Mouse (Mus musculus) hindbrain, embryonic 13.5 days (tissue): Measurements from ENCODE around the gene Foxg1. TPM values are rescaled to one million over a fixed set of nuclear protein-coding genes. Genes with fewer than 3 reads are reported as not detected.
A peak's percentile ranks its signal among the peaks of the same experiment; 100 is the strongest.

Experiments
- ATAC-seq: fragments of 200-750 bp; cut with Nextera tagmentation; 2 replicates; pipeline ENCODE4 v1.8.0; 2017; ENCODE audit warnings: moderate TSS enrichment; ENCODE audit not compliant: low FRiP score
- H3K27ac ChIP-seq: fragments of 300-500 bp; sonication (generic); 2 replicates; pipeline ENCODE4 v1.5.1; 2015; ENCODE audit warnings: inconsistent platforms, mild to moderate bottlenecking, moderate library complexity
- H3K27me3 ChIP-seq: fragments of 300-500 bp; sonication (generic); 2 replicates; pipeline ENCODE4 v1.6.1; 2015; ENCODE audit warnings: mild to moderate bottlenecking, inconsistent platforms
- H3K36me3 ChIP-seq: fragments of 300-500 bp; sonication (generic); 2 replicates; pipeline ENCODE4 v1.6.1; 2015; ENCODE audit warnings: mild to moderate bottlenecking, inconsistent platforms
- H3K4me1 ChIP-seq: fragments of 300-500 bp; sonication (generic); replicated peaks from 2 replicates; pipeline ENCODE4 v1.6.1; 2015; ENCODE audit warnings: inconsistent platforms
- H3K4me2 ChIP-seq: fragments of 300-500 bp; sonication (generic); 2 replicates; pipeline ENCODE4 v1.6.1; 2015; ENCODE audit warnings: inconsistent platforms, mild to moderate bottlenecking, moderate library complexity
- H3K4me3 ChIP-seq: fragments of 300-500 bp; sonication (generic); 2 replicates; pipeline ENCODE4 v1.5.1; 2015; ENCODE audit warnings: mild to moderate bottlenecking, inconsistent platforms
- H3K9ac ChIP-seq: fragments of 300-500 bp; sonication (generic); 2 replicates; pipeline ENCODE4 v1.6.1; 2015; ENCODE audit warnings: mild to moderate bottlenecking, inconsistent platforms
- H3K9me3 ChIP-seq: fragments of 300-500 bp; sonication (generic); 2 replicates; pipeline ENCODE4 v1.6.1; 2016; ENCODE audit warnings: inconsistent platforms
- WGBS: fragments of 180-500 bp; shearing (Covaris S2); methylation state at CpG from one replicate; pipeline ENCODE4 v1.1.7; 2015; 5-methylcytosine and 5-hydroxymethylcytosine counted together
- polyA plus RNA-seq: library from polyadenylated mRNA; unstranded; fragments of >200 nt; fragmentation: Nextera tagmentation; extraction: Ambion mirVana; gene quantifications from 2 replicates; pipeline ENCODE4 v1.2.1, GENCODE M21; 2015

Foxg1 gene
- polyA plus RNA-seq, 1 experiment from 2014 or later = 0.40 TPM

GRCm38 (mm10) chr12:49397443-49398162 lies 15.1 kb downstream of the Foxg1 start:
- no peaks in the 10 kb centered on the region for H3K9me3 ChIP-seq
- ATAC-seq = no peak
- H3K4me1 ChIP-seq = peaks cover 12% of the 10 kb centered on the region
- no peak overlapping the region for H3K4me2 ChIP-seq
- H3K4me3 ChIP-seq = no peak overlapping the region
- no peak overlapping the region for H3K9ac ChIP-seq
- H3K27ac ChIP-seq = no peak overlapping the region
- H3K27me3 ChIP-seq = peaks cover 78% of the 10 kb centered on the region
- 21% methylated on average over 4 of the region's 4 CpGs for WGBS
- no peaks in the 10 kb centered on the region for H3K36me3 ChIP-seq

- H3K4me2 ChIP-seq = no peak overlapping the region
- H3K27me3 ChIP-seq = peaks cover 80% of the 10 kb centered on the region
- ATAC-seq = no peak
These were observed 15.7 kb downstream of the Foxg1 start for GRCm38 (mm10) chr12:49398163-49398540.

GRCm38 (mm10) chr12:49398636-49399035 lies 16.2 kb downstream of the Foxg1 start:
- Histone ChIP-seq H3K27me3 (peaks cover 83% of the 10 kb centered on the region), H3K4me2 (no peak overlapping the region), H3K4me1 (peaks cover 12% of the 10 kb centered on the region), H3K36me3 (no peaks in the 10 kb centered on the region), H3K9me3 (no peaks in the 10 kb centered on the region), H3K4me3 (no peak overlapping the region), H3K27ac (no peak overlapping the region), H3K9ac (no peak overlapping the region)
- WGBS = 16% methylated on average over 3 of the region's 3 CpGs
- no peak for ATAC-seq

More at GRCm38 (mm10) chr12:49398163-49398540, 15.7 kb downstream of the Foxg1 start:
- no peaks in the 10 kb centered on the region for H3K9me3 ChIP-seq
- no peak overlapping the region for H3K27ac ChIP-seq
- H3K36me3 ChIP-seq = no peaks in the 10 kb centered on the region
- peaks cover 12% of the 10 kb centered on the region for H3K4me1 ChIP-seq
- no peak overlapping the region for H3K9ac ChIP-seq
- no peak overlapping the region for H3K4me3 ChIP-seq

GRCm38 (mm10) chr12:49399611-49400010 lies 17.2 kb downstream of the Foxg1 start:
- Histone ChIP-seq H3K9me3 (no peaks in the 10 kb centered on the region), H3K27ac (no peak overlapping the region), H3K9ac (no peak overlapping the region), H3K4me1 (peaks cover 12% of the 10 kb centered on the region), H3K36me3 (no peaks in the 10 kb centered on the region), H3K4me3 (no peak overlapping the region), H3K27me3 (peaks cover 81% of the 10 kb centered on the region), H3K4me2 (no peak overlapping the region)
- WGBS = 2% methylated on average over 1 of the region's 1 CpGs
- ATAC-seq = no peak

GRCm38 (mm10) chr12:49400036-49400852 lies 17.8 kb downstream of the Foxg1 start:
- Histone ChIP-seq H3K4me2 (no peak overlapping the region), H3K36me3 (no peaks in the 10 kb centered on the region), H3K27ac (no peak overlapping the region), H3K9me3 (no peaks in the 10 kb centered on the region), H3K4me3 (peak overlapping the region; percentile 41; the same call in 1 of the 2 replicates), H3K27me3 (peaks cover 81% of the 10 kb centered on the region), H3K9ac (no peak overlapping the region), H3K4me1 (peaks cover 12% of the 10 kb centered on the region)
- no peak for ATAC-seq
- WGBS = 3% methylated on average over 9 of the region's 9 CpGs

- Histone ChIP-seq H3K4me3 (peak overlapping the region; percentile 41), H3K4me2 (peak overlapping the region; percentile 70), H3K9me3 (no peaks in the 10 kb centered on the region), H3K36me3 (no peaks in the 10 kb centered on the region), H3K27me3 (peaks cover 78% of the 10 kb centered on the region), H3K4me1 (peaks cover 12% of the 10 kb centered on the region), H3K9ac (no peak overlapping the region), H3K27ac (no peak overlapping the region)
- ATAC-seq = peak; percentile 83
- under 1% methylated on average over 8 of the region's 8 CpGs for WGBS
These were observed 18.3 kb downstream of the Foxg1 start for GRCm38 (mm10) chr12:49400853-49401118.

GRCm38 (mm10) chr12:49401119-49401795 lies 18.8 kb downstream of the Foxg1 start:
- Histone ChIP-seq H3K9ac (peak overlapping the region; percentile 60), H3K27me3 (peaks cover 74% of the 10 kb centered on the region), H3K4me1 (peaks cover 12% of the 10 kb centered on the region), H3K4me3 (peak overlapping the region; percentile 41), H3K9me3 (no peaks in the 10 kb centered on the region), H3K27ac (no peak overlapping the region), H3K36me3 (no peaks in the 10 kb centered on the region), H3K4me2 (peak overlapping the region; percentile 70)
- WGBS = under 1% methylated on average over 68 of the region's 68 CpGs
- peak; percentile 86 for ATAC-seq

GRCm38 (mm10) chr12:49401796-49402130 lies 19.3 kb downstream of the Foxg1 start:
- Histone ChIP-seq H3K4me2 (peak overlapping the region; percentile 70), H3K36me3 (no peaks in the 10 kb centered on the region), H3K9ac (peak overlapping the region; percentile 60), H3K9me3 (no peaks in the 10 kb centered on the region), H3K27me3 (peaks cover 71% of the 10 kb centered on the region), H3K27ac (no peak overlapping the region), H3K4me1 (peaks cover 12% of the 10 kb centered on the region), H3K4me3 (peak overlapping the region; percentile 41)
- WGBS = 3% methylated on average over 5 of the region's 5 CpGs
- ATAC-seq = peak; percentile 30; the same call in 1 of the 2 replicates

- no peaks in the 10 kb centered on the region for H3K9me3 ChIP-seq
- H3K36me3 ChIP-seq = no peaks in the 10 kb centered on the region
- no peak for ATAC-seq
- 47% methylated on average over 2 of the region's 2 CpGs for WGBS
- H3K4me3 ChIP-seq = no peak overlapping the region
- no peak overlapping the region for H3K4me2 ChIP-seq
- H3K27ac ChIP-seq = no peak overlapping the region
- no peak overlapping the region for H3K9ac ChIP-seq
- peaks cover 17% of the 10 kb centered on the region for H3K27me3 ChIP-seq
- H3K4me1 ChIP-seq = no peaks in the 10 kb centered on the region
These were observed 27.4 kb downstream of the Foxg1 start for GRCm38 (mm10) chr12:49409833-49410232.

- Histone ChIP-seq H3K4me2 (no peak overlapping the region), H3K9ac (no peak overlapping the region), H3K9me3 (no peaks in the 10 kb centered on the region), H3K27me3 (no peaks in the 10 kb centered on the region), H3K4me1 (no peaks in the 10 kb centered on the region), H3K4me3 (no peak overlapping the region), H3K27ac (no peak overlapping the region), H3K36me3 (no peaks in the 10 kb centered on the region)
- WGBS = 83% methylated on average over 3 of the region's 3 CpGs
- ATAC-seq = no peak
These were observed 35.5 kb downstream of the Foxg1 start for GRCm38 (mm10) chr12:49417963-49418362.
